Mouse (Mus musculus) spleen, adult 12 weeks (tissue): Measurements from ENCODE around the gene Coq8b.

Experiments used
- DNase-seq: peaks from one replicate; pipeline ENCODE4 v3.0.0; 2022; ENCODE audit warnings: low spot score

Gene Coq8b

GRCm38 (mm10) chr7:27273739-27274351 lies 41.0 kb downstream of the Coq8b start:
- DNase-seq: no peak

GRCm38 (mm10) chr7:27274916-27275315 lies 42.1 kb downstream of the Coq8b start:
- DNase-seq: no peak

GRCm38 (mm10) chr7:27276021-27276420 lies 43.2 kb downstream of the Coq8b start:
- DNase-seq: no peak

- DNase-seq: no peak
Measured at GRCm38 (mm10) chr7:27277191-27277590, 44.4 kb downstream of the Coq8b start.

GRCm38 (mm10) chr7:27281717-27282116 lies 48.9 kb downstream of the Coq8b start:
- DNase-seq: no peak

- DNase-seq: no peak
Measured at GRCm38 (mm10) chr7:27282225-27282624, 49.4 kb downstream of the Coq8b start.

GRCm38 (mm10) chr7:27284865-27285697 lies 52.3 kb downstream of the Coq8b start:
- DNase-seq: no peak

- no peak for DNase-seq
Measured at GRCm38 (mm10) chr7:27285698-27286066, 52.9 kb downstream of the Coq8b start.

- no peak for DNase-seq
Measured at GRCm38 (mm10) chr7:27288732-27289131, 55.9 kb downstream of the Coq8b start.

GRCm38 (mm10) chr7:27290555-27290954 lies 57.7 kb downstream of the Coq8b start:
- no peak for DNase-seq

GRCm38 (mm10) chr7:27291795-27292466 lies 59.1 kb downstream of the Coq8b start:
- DNase-seq: no peak

- DNase-seq: no peak
Measured at GRCm38 (mm10) chr7:27295956-27296355, 63.1 kb downstream of the Coq8b start.

GRCm38 (mm10) chr7:27296518-27296917 lies 63.7 kb downstream of the Coq8b start:
- no peak for DNase-seq

- no peak for DNase-seq
Measured at GRCm38 (mm10) chr7:27298033-27298610, 65.3 kb downstream of the Coq8b start.

- DNase-seq: no peak
Measured at GRCm38 (mm10) chr7:27298816-27299215, 66.0 kb downstream of the Coq8b start.

- DNase-seq: no peak
Measured at GRCm38 (mm10) chr7:27300351-27300750, 67.5 kb downstream of the Coq8b start.

GRCm38 (mm10) chr7:27300801-27301200 lies 68.0 kb downstream of the Coq8b start:
- DNase-seq: no peak

- no peak for DNase-seq
Measured at GRCm38 (mm10) chr7:27302172-27302571, 69.3 kb downstream of the Coq8b start.

- no peak for DNase-seq
Measured at GRCm38 (mm10) chr7:27305091-27305730, 72.4 kb downstream of the Coq8b start.

- no peak for DNase-seq
Measured at GRCm38 (mm10) chr7:27306161-27307160, 73.6 kb downstream of the Coq8b start.

GRCm38 (mm10) chr7:27307551-27307950 lies 74.7 kb downstream of the Coq8b start:
- DNase-seq: no peak
